Mouse (Mus musculus) testis, adult 2 months (tissue): Measurements from ENCODE around the gene Fam186a.
"Not testable (repeated sequence)": the region's sequence is repeated elsewhere in the genome, so short reads cannot be mapped to it uniquely, and the experiment has no call there.

Source experiments
- CTCF ChIP-seq: fragments of 200-500 bp; IDR thresholded peaks from 2 replicates; pipeline ENCODE4 v1.5.1; 2012; ENCODE audit warnings: low read depth, mild to moderate bottlenecking, inconsistent platforms, low read length, moderate library complexity; ENCODE audit not compliant: control insufficient read depth, insufficient read depth, insufficient replicate concordance
- POLR2A ChIP-seq: fragments of 200-500 bp; IDR thresholded peaks from 2 replicates; pipeline ENCODE4 v1.6.1; 2012; ENCODE audit warnings: low read depth, mild to moderate bottlenecking, inconsistent platforms, low read length, moderate library complexity; ENCODE audit not compliant: control insufficient read depth

DNA sequence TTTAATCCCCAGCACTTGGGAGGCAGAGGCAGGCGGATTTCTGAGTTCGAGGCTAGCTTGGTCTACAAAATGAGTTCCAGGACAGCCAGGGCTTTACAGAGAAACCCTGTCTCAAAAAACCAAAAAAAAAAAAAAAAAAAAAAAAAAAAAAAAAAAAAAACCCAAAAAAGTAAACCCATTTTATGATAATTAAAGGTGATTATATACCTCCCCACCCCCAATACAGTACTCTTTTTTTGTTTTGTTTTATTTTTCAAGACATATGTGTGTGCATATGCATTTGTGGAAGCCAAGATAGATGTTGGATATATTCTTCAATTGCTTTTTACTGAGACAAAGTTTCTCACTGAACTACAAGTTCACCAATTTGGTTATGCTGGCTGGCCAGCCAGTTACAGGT is 9.3 kb upstream of the Fam186a start:
- TF ChIP-seq CTCF, POLR2A: not testable (repeated sequence)
